Mouse (Mus musculus) heart, embryonic 15.5 days (tissue): ENCODE data around the gene Pole4. TPM values are rescaled to one million over a fixed set of nuclear protein-coding genes. Genes with fewer than 3 reads are reported as not detected.

Experiments used
- ATAC-seq: fragments of 200-750 bp; cut with Nextera tagmentation; replicated peaks from 2 replicates; pipeline ENCODE4 v1.8.0; 2017; ENCODE audit warnings: low read depth, moderate TSS enrichment; ENCODE audit not compliant: insufficient number of reproducible peaks, insufficient read depth, low FRiP score
- H3K27ac ChIP-seq: fragments of 300-500 bp; sonication (generic); 2 replicates; pipeline ENCODE4 v1.5.1; 2015; ENCODE audit warnings: mild to moderate bottlenecking, inconsistent platforms
- H3K27me3 ChIP-seq: fragments of 300-500 bp; sonication (generic); 2 replicates; pipeline ENCODE4 v1.6.1; 2015; ENCODE audit warnings: inconsistent platforms
- H3K36me3 ChIP-seq: fragments of 300-500 bp; sonication (generic); 2 replicates; pipeline ENCODE4 v1.6.1; 2015; ENCODE audit warnings: mild to moderate bottlenecking, inconsistent platforms
- H3K4me1 ChIP-seq: fragments of 300-500 bp; sonication (generic); replicated peaks from 2 replicates; pipeline ENCODE4 v1.6.1; 2015; ENCODE audit warnings: inconsistent platforms
- H3K4me2 ChIP-seq: fragments of 300-500 bp; sonication (generic); 2 replicates; pipeline ENCODE4 v1.6.1; 2015; ENCODE audit warnings: inconsistent platforms, mild to moderate bottlenecking, moderate library complexity
- H3K4me3 ChIP-seq: fragments of 300-500 bp; sonication (generic); 2 replicates; pipeline ENCODE4 v1.5.1; 2015; ENCODE audit warnings: mild to moderate bottlenecking, inconsistent platforms
- H3K9ac ChIP-seq: fragments of 300-500 bp; sonication (generic); 2 replicates; pipeline ENCODE4 v1.6.1; 2015; ENCODE audit warnings: mild to moderate bottlenecking, inconsistent platforms
- H3K9me3 ChIP-seq: fragments of 300-500 bp; sonication (generic); replicated peaks from 2 replicates; pipeline ENCODE4 v1.6.1; 2016; ENCODE audit warnings: inconsistent platforms
- WGBS: fragments of 180-500 bp; shearing (Covaris S2); methylation state at CpG from one replicate; pipeline ENCODE4 v1.1.7; 2015; ENCODE audit warnings: mixed read lengths; 5-methylcytosine and 5-hydroxymethylcytosine counted together
- polyA plus RNA-seq: library from polyadenylated mRNA; unstranded; fragments of >200 nt; fragmentation: Nextera tagmentation; extraction: Ambion mirVana; gene quantifications from 2 replicates; pipeline ENCODE4 v1.2.1, GENCODE M21; 2015

The Pole4 gene
- polyA plus RNA-seq: 78.0 and 81.7 TPM in 2 replicates

- Histone ChIP-seq H3K27ac (no peak within 1 kb of the TSS), H3K4me1 (no peaks in the 10 kb centered on the region), H3K9ac (no peak within 1 kb of the TSS), H3K4me3 (no peak within 1 kb of the TSS), H3K4me2 (no peak within 1 kb of the TSS), H3K27me3 (no peaks in the 10 kb centered on the region), H3K9me3 (no peaks in the 10 kb centered on the region), H3K36me3 (no peaks in the 10 kb centered on the region)
- 81% methylated on average over 5 of the region's 5 CpGs for WGBS
- no peak for ATAC-seq
Measured at GRCm38 (mm10) chr6:82705221-82705620, at the start of gene Pole4. TSS of gene Pole4 (minus strand) at chr6:82705365.

- H3K9me3 ChIP-seq: no peaks in the 10 kb centered on the region
- no peak for ATAC-seq
- 85% methylated on average over 6 of the region's 6 CpGs for WGBS
Measured at GRCm38 (mm10) chr6:82754769-82755168, 49.6 kb upstream of the Pole4 start.

GRCm38 (mm10) chr6:82753638-82754361 lies 48.6 kb upstream of the Pole4 start:
- Histone ChIP-seq H3K4me3 (no peak overlapping the region), H3K27me3 (no peaks in the 10 kb centered on the region), H3K4me2 (peak overlapping the region; percentile 16), H3K4me1 (peaks cover 64% of the 10 kb centered on the region), H3K9me3 (no peaks in the 10 kb centered on the region), H3K36me3 (peaks cover 3% of the 10 kb centered on the region; the same call in 1 of the 2 replicates), H3K27ac (peak overlapping the region; percentile 81), H3K9ac (no peak overlapping the region)
- no peak; the same call in 1 of the 2 replicates for ATAC-seq
- 51% methylated on average over 14 of the region's 14 CpGs for WGBS

More at GRCm38 (mm10) chr6:82754769-82755168, 49.6 kb upstream of the Pole4 start:
- Histone ChIP-seq H3K27ac (peak overlapping the region; percentile 81), H3K4me3 (no peak overlapping the region), H3K4me2 (no peak overlapping the region), H3K27me3 (no peaks in the 10 kb centered on the region), H3K4me1 (peaks cover 64% of the 10 kb centered on the region), H3K36me3 (no peaks in the 10 kb centered on the region), H3K9ac (no peak overlapping the region)

DNA sequence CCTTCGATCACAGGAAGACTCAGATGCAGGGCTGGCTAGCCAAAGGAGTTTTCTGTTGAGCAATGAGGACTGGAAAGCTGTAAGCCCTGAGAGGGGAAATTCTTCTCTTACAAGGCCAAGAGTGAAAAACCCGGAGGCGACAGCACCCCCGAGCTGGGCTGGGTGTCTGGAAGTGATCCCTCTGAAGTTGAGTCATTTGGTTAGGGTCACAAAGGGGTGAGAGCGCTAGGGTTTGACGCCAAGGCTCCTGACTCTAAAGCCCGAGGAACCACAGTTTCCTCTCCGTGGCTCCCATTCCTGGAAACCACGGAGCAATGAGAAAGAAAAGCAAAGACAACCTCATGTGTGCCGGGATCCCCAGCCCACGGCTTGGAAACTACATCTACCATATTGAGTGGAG lies 47.9 kb upstream of the Pole4 start:
- Histone ChIP-seq H3K27me3 (no peaks in the 10 kb centered on the region), H3K4me1 (peaks cover 64% of the 10 kb centered on the region), H3K4me3 (no peak overlapping the region), H3K36me3 (peaks cover 5% of the 10 kb centered on the region; the same call in 1 of the 2 replicates), H3K9me3 (no peaks in the 10 kb centered on the region), H3K27ac (peak overlapping the region; percentile 81), H3K9ac (no peak overlapping the region), H3K4me2 (peak overlapping the region; percentile 16; the same call in 1 of the 2 replicates)
- ATAC-seq: no peak
- WGBS: 51% methylated on average over 11 of the region's 11 CpGs

- Histone ChIP-seq H3K4me3 (no peak overlapping the region), H3K27ac (peak overlapping the region; percentile 65), H3K9me3 (no peaks in the 10 kb centered on the region), H3K9ac (no peak overlapping the region), H3K27me3 (no peaks in the 10 kb centered on the region), H3K36me3 (peaks cover 5% of the 10 kb centered on the region; the same call in 1 of the 2 replicates), H3K4me1 (peaks cover 67% of the 10 kb centered on the region), H3K4me2 (0 out of 2 replicates have a peak overlapping the region, but pooled peaks have one; percentile 0)
- no peak for ATAC-seq
- 66% methylated on average over 7 of the region's 7 CpGs for WGBS
Measured at GRCm38 (mm10) chr6:82751791-82752190, 46.6 kb upstream of the Pole4 start.

DNA sequence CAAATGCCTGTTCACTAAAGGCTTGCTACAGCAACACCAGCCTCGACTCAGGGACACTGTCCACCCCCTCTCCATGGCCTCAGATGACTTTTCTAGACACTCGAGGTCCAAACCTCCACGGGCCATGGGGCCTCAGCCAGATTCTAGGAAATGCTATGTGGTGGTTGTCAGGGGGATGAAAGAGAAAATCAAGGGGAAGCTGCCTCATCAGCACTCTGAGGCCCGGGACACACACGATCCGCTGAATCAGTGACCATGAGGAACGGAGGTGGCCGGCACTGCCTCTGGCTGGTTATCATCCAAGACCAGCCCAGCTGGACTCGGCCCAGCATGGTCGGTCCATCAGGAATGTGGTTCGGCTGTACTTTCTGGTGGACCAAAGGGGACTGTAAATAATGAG lies 45.9 kb upstream of the Pole4 start:
- Histone ChIP-seq H3K36me3 (peaks cover 5% of the 10 kb centered on the region; the same call in 1 of the 2 replicates), H3K9me3 (no peaks in the 10 kb centered on the region), H3K4me2 (no peak overlapping the region), H3K27me3 (no peaks in the 10 kb centered on the region), H3K9ac (no peak overlapping the region), H3K4me3 (no peak overlapping the region), H3K4me1 (peaks cover 59% of the 10 kb centered on the region), H3K27ac (peak overlapping the region; percentile 65)
- WGBS: 63% methylated on average over 11 of the region's 11 CpGs
- no peak for ATAC-seq

DNA sequence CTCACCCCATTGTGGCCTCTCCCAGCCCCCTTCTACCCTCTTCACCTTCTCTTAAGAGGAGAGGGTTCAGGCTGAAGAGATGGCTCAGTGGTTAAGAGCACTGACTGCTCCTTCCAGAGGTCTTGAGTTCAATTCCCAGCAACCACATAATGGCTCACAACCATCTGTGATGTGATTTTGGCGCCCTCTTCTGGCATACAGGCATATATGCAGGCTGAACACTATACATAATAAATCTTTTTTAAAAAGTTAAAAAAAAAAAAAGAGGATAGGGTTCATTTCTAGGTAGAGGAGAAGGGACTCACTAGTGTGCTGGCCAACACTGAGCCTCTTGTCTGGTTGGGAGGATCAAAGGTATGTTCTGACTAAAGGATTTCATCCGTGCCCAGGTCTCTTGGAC lies 44.9 kb upstream of the Pole4 start:
- Histone ChIP-seq H3K27me3 (no peaks in the 10 kb centered on the region), H3K4me2 (no peak overlapping the region), H3K4me1 (peaks cover 57% of the 10 kb centered on the region), H3K36me3 (peaks cover 5% of the 10 kb centered on the region; the same call in 1 of the 2 replicates), H3K9ac (no peak overlapping the region), H3K4me3 (no peak overlapping the region), H3K9me3 (no peaks in the 10 kb centered on the region), H3K27ac (no peak overlapping the region)
- ATAC-seq: no peak
- WGBS: 55% methylated on average over 2 of the region's 2 CpGs

GRCm38 (mm10) chr6:82748106-82748672 lies 43.0 kb upstream of the Pole4 start:
- Histone ChIP-seq H3K9ac (no peak overlapping the region), H3K36me3 (peaks cover 14% of the 10 kb centered on the region; the same call in 1 of the 2 replicates), H3K4me2 (no peak overlapping the region), H3K4me3 (no peak overlapping the region), H3K27ac (peak overlapping the region; percentile 76), H3K4me1 (peaks cover 39% of the 10 kb centered on the region), H3K27me3 (no peaks in the 10 kb centered on the region), H3K9me3 (no peaks in the 10 kb centered on the region)
- 64% methylated on average over 9 of the region's 9 CpGs for WGBS
- ATAC-seq: 0 out of 2 replicates have a peak, but pooled peaks have one; percentile 24

DNA sequence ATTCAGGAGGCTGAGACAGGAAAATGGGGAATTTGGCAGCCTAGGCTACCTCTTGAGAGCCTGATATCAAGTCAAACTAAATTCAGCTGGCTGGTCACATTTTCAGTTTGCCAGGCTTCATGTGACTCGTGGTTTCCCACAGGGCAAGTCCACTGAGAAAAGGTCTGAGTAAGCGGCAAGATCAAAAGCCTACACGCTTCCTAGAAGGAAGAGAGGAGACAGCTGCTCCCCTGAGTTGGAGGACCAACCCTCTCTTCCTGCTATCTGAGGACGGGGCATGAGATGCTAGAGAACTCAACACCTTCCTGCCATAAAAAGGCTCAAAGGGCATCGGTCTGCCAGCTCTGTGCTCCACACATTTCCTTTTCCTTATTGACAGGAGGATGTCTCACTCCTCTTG lies 41.9 kb upstream of the Pole4 start:
- ATAC-seq: no peak
- H3K4me1 ChIP-seq: peaks cover 30% of the 10 kb centered on the region
- no peak overlapping the region for H3K9ac ChIP-seq
- peaks cover 20% of the 10 kb centered on the region; the same call in 1 of the 2 replicates for H3K36me3 ChIP-seq
- H3K4me3 ChIP-seq: no peak overlapping the region
- peak overlapping the region; percentile 53 for H3K27ac ChIP-seq
- no peaks in the 10 kb centered on the region for H3K27me3 ChIP-seq
- H3K9me3 ChIP-seq: no peaks in the 10 kb centered on the region
- 46% methylated on average over 5 of the region's 5 CpGs for WGBS
- no peak overlapping the region for H3K4me2 ChIP-seq

GRCm38 (mm10) chr6:82744553-82744952 lies 39.4 kb upstream of the Pole4 start:
- Histone ChIP-seq H3K4me1 (peaks cover 22% of the 10 kb centered on the region), H3K27me3 (no peaks in the 10 kb centered on the region), H3K4me3 (no peak overlapping the region), H3K27ac (no peak overlapping the region), H3K36me3 (peaks cover 27% of the 10 kb centered on the region; the same call in 1 of the 2 replicates), H3K9me3 (no peaks in the 10 kb centered on the region), H3K4me2 (no peak overlapping the region), H3K9ac (no peak overlapping the region)
- WGBS: 81% methylated on average over 9 of the region's 9 CpGs
- ATAC-seq: no peak

- peaks cover 36% of the 10 kb centered on the region for H3K36me3 ChIP-seq
- 77% methylated on average over 5 of the region's 5 CpGs for WGBS
- H3K27me3 ChIP-seq: no peaks in the 10 kb centered on the region
- H3K4me3 ChIP-seq: no peak overlapping the region
- no peak for ATAC-seq
- H3K4me2 ChIP-seq: no peak overlapping the region
- no peak overlapping the region for H3K27ac ChIP-seq
- no peak overlapping the region for H3K9ac ChIP-seq
- peaks cover 6% of the 10 kb centered on the region for H3K4me1 ChIP-seq
- no peaks in the 10 kb centered on the region for H3K9me3 ChIP-seq
Measured at GRCm38 (mm10) chr6:82741518-82741880, 36.3 kb upstream of the Pole4 start.
